Mouse (Mus musculus) liver, adult 2 months (tissue): ENCODE data around the gene Elf2. TPM values are rescaled to one million over a fixed set of nuclear protein-coding genes. Genes with fewer than 3 reads are reported as not detected.

ENCODE experiments used
- DNase-seq: peaks from one replicate; pipeline ENCODE4 v3.0.0-alpha.2; 2011; ENCODE audit warnings: low read depth, low spot score; ENCODE audit errors: extremely low read depth
- H3K27ac ChIP-seq: fragments of 200-500 bp; replicated peaks from 2 replicates; pipeline ENCODE4 v1.5.1; 2012; ENCODE audit warnings: low read depth, mild to moderate bottlenecking, control low read depth, inconsistent platforms, low read length; ENCODE audit not compliant: insufficient read depth
- H3K27me3 ChIP-seq: fragments of 200-500 bp; 2 replicates; pipeline ENCODE4 v1.6.1; 2012; ENCODE audit warnings: mild to moderate bottlenecking, moderate library complexity, low read length, inconsistent platforms; ENCODE audit not compliant: control insufficient read depth, insufficient read depth
- H3K36me3 ChIP-seq: fragments of 200-500 bp; 2 replicates; pipeline ENCODE4 v1.6.1; 2012; ENCODE audit warnings: low read length, inconsistent platforms; ENCODE audit not compliant: control insufficient read depth, insufficient read depth
- H3K4me1 ChIP-seq: fragments of 200-500 bp; 2 replicates; pipeline ENCODE4 v1.6.1; 2011; ENCODE audit warnings: low read length; ENCODE audit not compliant: control insufficient read depth, insufficient read depth
- H3K4me3 ChIP-seq: fragments of 200-500 bp; 2 replicates; pipeline ENCODE4 v1.5.1; 2011; ENCODE audit warnings: low read depth, mild to moderate bottlenecking, control low read depth, low read length, moderate library complexity; ENCODE audit not compliant: insufficient read depth
- H3K79me2 ChIP-seq: fragments of 200-500 bp; 2 replicates; pipeline ENCODE4 v1.6.1; 2012; ENCODE audit warnings: inconsistent platforms, mild to moderate bottlenecking, low read length, moderate library complexity; ENCODE audit not compliant: control insufficient read depth, insufficient read depth
- H3K9ac ChIP-seq: fragments of 200-500 bp; 2 replicates; pipeline ENCODE4 v1.6.1; 2012; ENCODE audit warnings: low read depth, mild to moderate bottlenecking, control low read depth, inconsistent platforms, low read length
- CTCF ChIP-seq: fragments of 200-500 bp; IDR thresholded peaks from 2 replicates; pipeline ENCODE4 v1.5.1; 2011; ENCODE audit warnings: low read depth, low read length, control low read depth
- POLR2A ChIP-seq: fragments of 200-500 bp; IDR thresholded peaks from 2 replicates; pipeline ENCODE4 v1.6.1; 2011; ENCODE audit warnings: low read length, control low read depth; ENCODE audit not compliant: insufficient read depth; ENCODE audit errors: extremely low read depth
- WGBS: fragments of 180-500 bp; shearing (Covaris S2); methylation state at CpG from one replicate; pipeline ENCODE4 v1.1.7; 2018; 5-methylcytosine and 5-hydroxymethylcytosine counted together
- polyA plus RNA-seq: library from polyadenylated mRNA; depleted of rRNA; stranded (reverse); fragments of >200 nt; gene quantifications from 2 replicates; pipeline ENCODE4 v1.2.3, GENCODE M21; 2012
- total RNA-seq: library from RNA; depleted of rRNA; stranded (reverse); fragments of >200 nt; gene quantifications from 2 replicates; pipeline ENCODE4 v1.2.3, GENCODE M21; 2014

The Elf2 gene
- total and polyA plus RNA-seq, 2 experiments, result 14.0 to 23.8 TPM

GRCm38 (mm10) chr3:51215681-51216080, 124.8 kb downstream of the Elf2 start:
- TF ChIP-seq POLR2A, result no peak
- TF ChIP-seq CTCF, result no peak
- H3K27ac ChIP-seq, result no peak overlapping the region
- WGBS, result 86% methylated on average over 6 of the region's 6 CpGs

DNA sequence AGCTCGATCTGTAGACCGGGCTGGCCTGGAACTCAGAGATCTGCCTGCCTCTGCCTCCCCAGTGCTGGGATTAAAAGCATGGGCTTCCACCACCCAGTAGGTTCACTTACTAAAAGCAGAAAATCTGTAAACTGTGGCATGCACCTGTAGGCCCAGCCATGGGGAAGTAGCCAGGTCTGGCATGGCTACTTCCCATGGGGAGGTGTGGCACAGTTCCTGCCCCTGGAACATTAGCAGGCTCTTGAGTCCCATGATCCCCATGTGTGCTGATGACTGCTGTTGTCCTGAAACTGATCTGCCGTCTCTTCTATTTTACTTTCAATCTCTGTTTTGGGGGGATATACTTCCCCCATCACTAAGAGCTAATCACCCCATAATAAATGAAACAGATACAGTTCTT, 127.4 kb downstream of the Elf2 start:
- no peaks in the 10 kb centered on the region for H3K36me3 ChIP-seq
- WGBS, result 97% methylated on average over 3 of the region's 3 CpGs
- no peak overlapping the region for H3K4me3 ChIP-seq
- no peaks in the 10 kb centered on the region for H3K79me2 ChIP-seq
- H3K27me3 ChIP-seq, result no peaks in the 10 kb centered on the region
- no peak for DNase-seq
- H3K9ac ChIP-seq, result no peak overlapping the region
- TF ChIP-seq CTCF, result no peak
- H3K27ac ChIP-seq, result no peak overlapping the region
- H3K4me1 ChIP-seq, result no peaks in the 10 kb centered on the region

More at GRCm38 (mm10) chr3:51215681-51216080, 124.8 kb downstream of the Elf2 start:
- H3K27me3 ChIP-seq, result no peaks in the 10 kb centered on the region
- H3K4me3 ChIP-seq, result no peak overlapping the region
- no peaks in the 10 kb centered on the region for H3K4me1 ChIP-seq
- H3K79me2 ChIP-seq, result no peaks in the 10 kb centered on the region
- no peak for DNase-seq
- H3K9ac ChIP-seq, result no peak overlapping the region
- no peaks in the 10 kb centered on the region for H3K36me3 ChIP-seq

DNA sequence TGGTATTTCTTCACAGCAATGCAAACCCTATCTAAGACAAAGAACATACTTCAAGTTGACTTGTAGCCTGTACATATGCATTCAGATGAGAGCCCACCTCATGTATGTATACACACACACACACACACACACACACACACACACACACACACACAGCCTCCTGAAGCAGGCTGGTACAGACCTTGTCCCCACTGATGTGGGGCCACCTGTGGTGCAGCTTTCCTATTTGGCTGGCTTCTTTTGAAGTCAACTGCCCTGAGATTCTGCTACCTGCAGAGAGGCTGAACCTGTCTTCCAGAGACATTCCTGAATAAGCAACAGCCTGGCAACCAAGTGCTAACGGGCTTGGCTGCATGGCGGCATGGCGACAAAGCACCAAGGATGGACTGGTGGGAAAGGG, 130.0 kb downstream of the Elf2 start:
- Histone ChIP-seq H3K9ac (no peak overlapping the region), H3K4me1 (no peaks in the 10 kb centered on the region), H3K4me3 (no peak overlapping the region), H3K27ac (no peak overlapping the region), H3K36me3 (no peaks in the 10 kb centered on the region), H3K79me2 (no peaks in the 10 kb centered on the region), H3K27me3 (no peaks in the 10 kb centered on the region)
- TF ChIP-seq POLR2A, result no peak
- DNase-seq, result no peak
- 98% methylated on average over 3 of the region's 3 CpGs for WGBS

- DNase-seq, result peak; percentile 39
- no peak for TF ChIP-seq POLR2A
- TF ChIP-seq CTCF, result no peak
- Histone ChIP-seq H3K36me3 (no peaks in the 10 kb centered on the region), H3K4me3 (no peak overlapping the region), H3K27me3 (no peaks in the 10 kb centered on the region), H3K4me1 (no peaks in the 10 kb centered on the region), H3K79me2 (no peaks in the 10 kb centered on the region), H3K9ac (no peak overlapping the region), H3K27ac (peak overlapping the region; percentile 37; the same call in 1 of the 2 replicates)
- WGBS, result 66% methylated on average over 7 of the region's 7 CpGs
These were observed 130.8 kb downstream of the Elf2 start for GRCm38 (mm10) chr3:51209503-51210314.

- Histone ChIP-seq H3K79me2 (no peaks in the 10 kb centered on the region), H3K4me3 (no peak overlapping the region), H3K27ac (no peak overlapping the region), H3K27me3 (no peaks in the 10 kb centered on the region), H3K9ac (no peak overlapping the region), H3K4me1 (peaks cover 4% of the 10 kb centered on the region), H3K36me3 (no peaks in the 10 kb centered on the region)
- no peak for DNase-seq
- 89% methylated on average over 5 of the region's 5 CpGs for WGBS
- TF ChIP-seq POLR2A (no peak), CTCF (no peak)
These were observed 131.8 kb downstream of the Elf2 start for GRCm38 (mm10) chr3:51208633-51209032.

GRCm38 (mm10) chr3:51206521-51206920, 133.9 kb downstream of the Elf2 start:
- H3K36me3 ChIP-seq, result no peaks in the 10 kb centered on the region
- H3K27me3 ChIP-seq, result no peaks in the 10 kb centered on the region
- H3K27ac ChIP-seq, result no peak overlapping the region
- H3K4me3 ChIP-seq, result no peak overlapping the region
- H3K79me2 ChIP-seq, result no peaks in the 10 kb centered on the region
- H3K9ac ChIP-seq, result no peak overlapping the region
- DNase-seq, result no peak
- WGBS, result 92% methylated on average over 7 of the region's 7 CpGs
- peaks cover 18% of the 10 kb centered on the region for H3K4me1 ChIP-seq
- TF ChIP-seq POLR2A, result no peak
- no peak for TF ChIP-seq CTCF
